Mouse (Mus musculus): Measurements from ENCODE around the gene Olfr1501.
"Not testable (repeated sequence)": the region's sequence is repeated elsewhere in the genome, so short reads cannot be mapped to it uniquely, and the experiment has no call there.

Olfr1501 gene

DNA sequence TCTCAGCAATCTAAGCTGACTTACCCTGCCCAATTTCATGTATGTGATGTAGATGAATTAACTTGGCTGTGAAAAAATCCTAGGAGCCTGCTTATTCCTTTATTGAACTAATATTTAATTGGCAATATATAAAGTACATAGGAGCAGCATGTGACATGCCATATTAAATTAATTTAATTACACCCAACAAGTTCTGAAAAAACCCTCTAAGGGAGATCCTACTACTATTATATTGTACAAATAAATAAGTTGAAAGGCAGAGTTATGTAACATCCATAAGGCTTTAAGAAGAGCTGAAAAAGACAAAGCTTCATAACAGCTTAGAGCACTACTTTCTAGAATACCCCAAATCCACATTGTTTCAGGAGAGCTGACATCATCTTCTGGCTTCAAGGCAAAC, at the start of gene Olfr1501:
TSS of gene Olfr1501 (minus strand) at position 101 of the 400 bp plus-strand sequence.
- not testable (repeated sequence) for DNase-seq (ENCODE audit: low spot score)

DNA sequence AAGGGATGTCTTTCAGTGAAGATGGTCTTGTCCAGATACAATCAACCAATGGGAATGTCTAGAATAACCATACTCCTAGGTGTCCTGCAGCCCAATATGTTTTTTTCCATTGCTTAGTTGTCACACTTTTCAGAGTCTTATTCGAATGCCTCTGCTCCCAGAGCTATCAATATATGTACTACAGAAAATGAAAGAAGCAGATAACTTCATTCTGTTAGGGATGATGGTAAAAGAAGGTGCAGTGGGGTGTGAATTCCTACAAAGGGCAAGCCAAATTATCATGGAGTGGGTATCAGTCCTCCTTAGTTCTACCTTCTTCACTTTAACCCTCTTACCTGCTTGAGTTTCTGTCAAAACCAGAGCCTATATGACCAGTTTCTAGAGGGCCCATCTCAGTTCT, 47.3 kb upstream of the Olfr1501 start, which contains the start of gene Olfr1504:
TSS of gene Olfr1504 (minus strand) at position 101 of the 400 bp plus-strand sequence.
- DNase-seq (ENCODE audit: low spot score) = no peak

DNA sequence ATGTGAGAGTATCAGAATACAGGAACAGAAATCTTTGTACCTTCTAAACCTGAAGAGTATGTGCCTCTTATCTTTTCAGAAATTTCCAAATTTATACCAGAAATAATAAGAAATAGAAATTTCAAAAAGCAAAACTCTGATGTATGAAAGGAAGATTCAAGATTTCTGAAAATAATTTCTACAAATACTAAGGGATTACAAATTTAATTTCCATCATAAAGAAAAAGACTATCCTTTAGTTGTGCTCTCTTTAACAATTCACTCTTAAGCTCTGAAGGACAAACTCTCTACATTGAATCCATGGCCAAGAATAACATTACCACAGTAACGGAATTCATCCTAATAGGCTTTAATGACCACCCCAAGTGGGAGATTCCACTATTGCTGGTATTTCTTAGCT, 11.0 kb upstream of the Olfr1501 start, which contains the start of gene Olfr1502:
TSS of gene Olfr1502 (plus strand) at position 301 of the 400 bp plus-strand sequence.
- DNase-seq (ENCODE audit: low spot score) = no peak

DNA sequence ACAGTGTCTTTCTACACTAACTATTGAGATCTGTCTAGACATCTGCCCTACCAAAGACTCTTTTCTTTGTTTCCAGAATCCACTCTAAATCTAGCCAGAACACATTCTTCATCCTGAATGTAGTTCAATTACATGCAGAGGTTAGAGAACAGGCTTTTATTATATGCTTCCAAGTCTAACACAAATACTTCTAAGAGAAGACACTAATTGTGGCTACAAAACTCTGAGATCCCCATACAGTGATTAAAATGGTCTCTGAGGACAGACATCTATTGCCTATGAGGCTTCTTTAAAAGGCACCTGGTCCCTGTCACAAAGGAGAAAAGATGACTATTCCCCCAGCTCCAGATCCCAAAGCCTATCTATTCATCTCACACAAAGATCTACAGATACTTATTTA, 20.1 kb downstream of the Olfr1501 start, which contains the start of gene Olfr1500:
TSS of gene Olfr1500 (minus strand) at position 101 of the 400 bp plus-strand sequence.
- DNase-seq (ENCODE audit: low spot score) = no peak

DNA sequence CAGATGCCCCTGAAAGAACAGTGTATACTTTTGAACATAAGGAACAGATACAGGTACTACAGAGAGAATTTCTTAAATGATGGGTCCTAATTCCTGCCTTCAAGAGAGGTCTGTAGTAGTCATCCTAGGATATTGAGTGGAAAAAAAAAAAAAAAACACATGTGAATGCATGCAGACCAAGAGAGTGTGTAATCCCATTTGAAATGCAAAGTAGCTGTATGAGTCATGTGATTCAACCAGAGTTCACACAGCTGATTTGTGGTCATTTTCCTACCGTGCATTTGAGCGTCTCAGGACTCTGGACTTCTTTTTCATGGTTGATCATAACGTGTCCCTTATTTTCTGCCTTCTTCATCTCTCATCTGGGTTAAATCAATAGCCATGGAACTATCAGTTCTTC, 22.0 kb downstream of the Olfr1501 start:
- DNase-seq (ENCODE audit: low spot score) = no peak

DNA sequence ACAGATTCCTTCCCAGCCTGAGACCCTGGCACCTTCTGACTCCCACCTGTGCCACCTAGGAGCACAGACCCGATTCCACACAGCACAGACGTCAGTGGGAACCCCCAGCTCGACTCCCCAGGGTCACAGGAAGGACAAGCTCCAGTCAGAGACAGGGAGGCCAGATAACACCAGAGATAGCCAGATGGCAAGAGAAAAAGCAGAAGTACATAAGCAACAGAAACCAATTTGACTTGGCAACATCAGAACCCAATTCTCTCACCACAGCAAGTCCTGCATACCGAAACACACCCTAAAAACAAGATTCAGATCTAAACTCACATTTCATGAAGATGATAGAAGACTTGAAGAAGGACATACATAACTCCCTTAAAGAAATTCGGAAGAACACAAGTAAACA, 29.6 kb downstream of the Olfr1501 start:
- no peak for DNase-seq (ENCODE audit: low spot score)

DNA sequence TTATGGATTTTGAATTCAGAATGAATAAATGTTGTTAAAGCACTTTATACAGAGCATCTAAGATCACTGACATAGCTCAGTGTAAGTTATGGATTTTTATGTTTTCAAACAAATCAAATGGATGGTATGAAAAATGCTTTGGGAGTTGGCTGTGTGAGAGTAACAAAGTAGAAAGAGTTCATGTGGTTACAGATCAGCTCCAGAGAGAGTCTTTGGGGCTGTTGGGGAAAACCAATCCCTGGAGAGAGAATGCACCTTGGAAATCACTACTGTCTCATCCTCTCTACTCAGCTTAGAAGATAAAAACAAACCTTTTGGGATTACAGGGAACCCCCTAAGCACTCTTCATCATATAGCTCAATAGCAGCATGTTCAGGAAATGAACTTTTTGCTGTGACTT, 31.1 kb downstream of the Olfr1501 start, which contains the start of gene Olfr1499:
TSS of gene Olfr1499 (minus strand) at position 101 of the 400 bp plus-strand sequence.
- DNase-seq (ENCODE audit: low spot score) = no peak

DNA sequence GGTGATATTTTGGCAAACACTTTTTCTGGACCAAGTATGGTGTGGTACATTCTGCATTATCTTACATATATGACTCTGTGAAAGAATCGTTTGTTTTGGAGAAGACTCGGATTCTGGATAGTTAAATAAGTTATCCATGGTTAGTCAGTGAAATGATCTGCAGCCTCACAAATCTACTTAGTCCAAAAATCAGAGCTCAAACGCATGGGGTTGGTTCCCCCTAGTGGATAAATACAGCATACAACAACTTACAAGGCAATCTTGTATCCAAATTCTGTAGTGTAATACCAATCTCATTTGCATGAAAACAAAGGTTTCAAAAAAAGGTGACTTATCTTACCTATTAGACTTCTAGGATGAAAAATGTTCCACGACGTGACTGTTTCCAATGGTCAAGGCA, 31.7 kb downstream of the Olfr1501 start:
- no peak for DNase-seq (ENCODE audit: low spot score)

DNA sequence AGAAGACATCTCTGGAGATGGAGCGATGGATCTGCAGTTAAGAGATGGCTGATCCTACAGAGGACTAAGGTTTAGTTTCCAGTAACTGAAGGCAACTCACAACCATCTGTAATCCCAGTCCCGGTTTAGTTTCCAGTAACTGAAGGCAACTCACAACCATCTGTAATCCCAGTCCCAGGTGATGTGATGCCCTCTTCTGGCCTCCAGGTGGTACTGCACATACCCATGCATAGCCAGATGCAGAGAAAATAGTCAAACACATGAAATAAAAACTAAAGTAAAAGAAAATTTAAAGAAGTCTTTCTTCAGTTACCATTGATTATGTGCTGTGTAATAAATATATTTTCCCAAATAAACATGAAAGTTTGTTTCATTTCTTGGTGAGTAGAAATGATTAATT, 37.7 kb downstream of the Olfr1501 start:
- no peak for DNase-seq (ENCODE audit: low spot score)

DNA sequence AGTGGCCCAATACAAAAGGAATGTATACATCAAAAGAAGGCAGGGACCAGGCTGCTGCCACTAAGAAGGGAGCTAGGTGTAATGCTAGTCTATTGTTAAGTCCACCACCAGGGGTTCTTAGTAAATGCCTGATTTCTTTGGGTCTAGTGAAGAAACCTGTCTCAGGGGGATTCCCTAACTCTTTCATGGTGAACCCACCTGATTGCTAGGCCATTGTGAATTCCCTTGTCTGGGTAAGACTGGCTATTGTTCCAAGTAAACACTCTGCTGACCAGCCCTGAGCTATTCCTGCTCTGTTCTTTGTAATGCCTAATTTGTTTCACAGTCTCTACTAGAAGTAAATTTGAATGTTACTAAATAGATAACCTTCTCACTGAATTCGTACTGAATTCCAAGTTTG, 45.0 kb downstream of the Olfr1501 start:
- not testable (repeated sequence) for DNase-seq (ENCODE audit: low spot score)

DNA sequence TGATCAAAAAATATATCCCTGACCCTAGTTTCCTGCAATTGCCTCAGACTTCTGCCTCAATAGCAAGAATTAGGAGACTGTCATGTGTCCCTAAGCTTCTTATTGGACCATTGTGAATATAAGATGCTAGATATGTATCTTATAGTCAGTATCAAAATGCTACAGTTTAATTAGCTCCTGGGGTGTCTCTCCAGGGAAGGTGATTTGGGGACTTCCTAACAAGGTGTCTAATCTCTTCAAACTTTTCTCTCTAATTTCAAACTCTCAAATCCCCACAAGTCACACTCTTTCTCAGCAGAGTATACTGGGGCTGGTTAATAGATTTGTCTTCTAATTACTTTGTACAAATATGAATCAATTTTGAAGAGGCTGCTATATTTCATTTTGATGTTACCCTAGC, 52.4 kb downstream of the Olfr1501 start, which contains the start of gene Olfr1497:
TSS of gene Olfr1497 (minus strand) at position 101 of the 400 bp plus-strand sequence.
- no peak for DNase-seq (ENCODE audit: low spot score)
